Mouse (Mus musculus) layer of hippocampus, postnatal 36 days (tissue): ENCODE results near the gene Stk11ip. TPM values are rescaled to one million over a fixed set of nuclear protein-coding genes. Genes with fewer than 3 reads are reported as not detected.

Experiments used
- DNase-seq, 2 experiments: peaks; one replicate each; pipeline ENCODE4 v3.0.0; 2022
- total RNA-seq, 2 experiments: library from RNA; stranded (reverse); gene quantifications; 2 replicates each; pipeline ENCODE4 v1.2.3; 2021

The Stk11ip gene
- total RNA-seq, 2 experiments from 2014 or later, result 26.7 to 27.7 TPM

DNA sequence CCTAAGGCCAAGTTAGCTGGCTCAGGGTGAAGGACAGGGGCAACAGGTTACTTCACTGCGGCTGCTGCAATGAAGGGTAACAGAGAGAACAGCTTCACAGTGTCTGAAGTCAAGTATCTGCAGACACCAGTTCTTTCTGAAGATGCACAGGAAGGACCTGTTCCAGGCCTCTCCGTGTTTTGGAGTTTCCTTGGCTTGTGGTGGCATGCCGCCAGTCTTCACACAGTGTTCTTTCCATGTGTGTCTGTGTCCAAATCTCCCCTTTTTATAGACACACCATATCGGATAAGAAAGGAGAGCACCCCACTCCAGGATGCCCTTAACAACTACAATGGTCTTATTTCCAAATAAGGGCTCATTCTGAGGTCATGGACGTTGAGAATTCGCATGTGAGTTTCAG lies 23.0 kb downstream of the Stk11ip start:
- no peak for DNase-seq

DNA sequence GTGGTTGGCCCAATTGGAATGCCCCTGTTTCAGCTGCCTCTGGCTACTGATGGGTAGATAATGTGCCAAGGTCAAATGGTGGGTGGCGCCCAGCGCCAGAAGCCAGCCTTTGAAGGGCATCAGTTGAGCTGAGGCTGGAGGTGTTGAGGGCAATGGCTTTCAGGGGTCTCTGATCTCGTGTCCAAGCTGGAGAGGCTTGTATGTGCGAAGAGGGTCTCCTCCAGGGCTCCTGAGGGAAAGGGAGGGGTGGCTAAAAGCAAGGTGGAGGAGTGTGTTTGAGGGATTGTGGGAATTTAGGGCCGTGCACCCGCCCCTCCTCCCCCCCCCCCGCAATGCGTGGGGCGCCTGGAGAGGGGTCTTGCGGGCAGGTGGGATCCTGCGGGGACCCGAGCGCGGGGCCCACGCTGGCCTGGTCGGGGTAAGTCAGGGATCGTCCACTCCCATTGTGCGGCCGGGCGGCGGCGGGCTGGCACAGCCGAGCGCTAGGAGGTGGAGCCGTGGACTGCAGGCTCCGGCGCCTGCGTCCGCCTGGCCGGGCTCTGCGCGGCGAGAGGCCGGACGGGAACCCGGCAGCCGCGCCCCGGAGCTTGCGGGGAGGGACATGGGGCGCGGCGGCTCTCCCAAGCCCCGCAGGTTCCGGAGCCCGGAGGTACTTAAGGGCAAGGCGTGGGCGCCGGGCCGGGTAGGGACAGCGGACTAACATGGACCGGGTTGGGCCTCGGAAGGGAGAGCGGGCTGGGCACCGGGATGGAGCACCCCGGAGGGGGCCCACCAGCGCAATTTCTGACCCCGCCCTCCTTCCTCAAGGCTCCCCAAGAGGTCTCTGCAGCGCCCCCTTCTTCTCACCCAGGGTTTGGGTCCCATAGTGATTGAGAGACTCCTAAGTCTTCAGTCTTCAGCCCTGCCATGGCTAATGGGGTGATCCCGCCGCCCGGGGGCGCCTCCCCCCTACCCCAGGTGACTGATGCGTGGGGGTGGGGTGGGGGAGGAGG lies 24.9 kb downstream of the Stk11ip start, which contains the start of gene Slc4a3:
TSS of gene Slc4a3 (plus strand) at position 302 of the 992 bp plus-strand sequence.
- peak; percentile 56 to 68 for DNase-seq

DNA sequence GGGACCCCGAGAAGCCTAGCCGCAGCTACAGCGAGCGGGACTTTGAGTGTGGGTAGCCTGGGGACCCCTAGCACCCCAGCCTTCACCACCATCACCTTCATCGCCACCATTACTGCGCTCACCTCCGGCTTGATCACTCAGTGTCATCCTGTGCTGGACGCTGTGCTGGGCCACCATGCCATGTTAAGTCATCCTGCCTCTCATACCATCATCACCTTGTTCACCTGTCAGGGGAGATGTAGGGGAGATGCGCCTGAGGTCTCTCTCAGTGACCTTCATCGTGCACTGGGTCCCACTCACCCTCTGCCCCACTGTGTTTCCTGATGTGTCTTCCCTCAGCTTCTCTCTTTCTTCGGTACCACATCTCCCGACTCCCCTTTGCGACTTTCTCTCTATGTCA lies 26.0 kb downstream of the Stk11ip start:
- no peak for DNase-seq

DNA sequence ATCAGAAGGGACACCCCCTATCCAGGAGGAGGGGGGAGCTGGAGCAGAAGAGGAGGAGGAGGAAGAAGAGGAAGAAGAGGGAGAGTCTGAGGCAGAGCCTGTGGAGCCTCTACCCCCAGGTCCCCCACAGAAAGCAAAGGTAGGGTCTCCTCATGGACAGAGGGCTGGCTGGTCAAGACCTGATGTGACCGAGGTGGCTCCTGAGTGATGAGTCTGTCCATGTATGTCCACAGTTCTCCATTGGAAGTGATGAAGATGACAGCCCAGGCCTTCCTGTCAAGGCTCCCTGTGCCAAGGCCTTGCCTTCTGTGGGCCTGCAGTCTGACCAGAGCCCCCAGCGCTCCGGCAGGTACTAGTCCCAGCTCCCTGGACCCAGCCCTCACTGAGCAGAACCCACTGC lies 26.8 kb downstream of the Stk11ip start:
- no peak for DNase-seq

DNA sequence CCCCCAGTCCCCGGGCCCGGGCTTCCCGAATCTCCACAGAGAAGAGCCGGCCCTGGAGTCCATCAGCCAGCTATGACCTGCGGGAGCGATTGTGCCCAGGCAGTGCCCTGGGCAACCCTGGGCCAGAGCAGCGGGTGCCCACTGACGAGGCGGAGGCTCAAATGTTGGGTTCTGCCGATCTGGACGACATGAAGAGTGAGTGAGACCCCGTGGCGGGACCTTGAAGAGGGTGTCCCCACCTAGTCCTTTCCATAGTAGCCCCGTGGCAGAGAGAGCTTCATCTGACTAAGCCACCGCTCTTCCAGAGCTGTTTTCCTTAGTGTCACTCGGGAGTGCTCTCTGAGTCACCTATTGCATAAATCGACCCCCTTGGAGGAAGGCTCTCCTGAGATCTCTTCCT lies 27.5 kb downstream of the Stk11ip start:
- DNase-seq, result no peak

DNA sequence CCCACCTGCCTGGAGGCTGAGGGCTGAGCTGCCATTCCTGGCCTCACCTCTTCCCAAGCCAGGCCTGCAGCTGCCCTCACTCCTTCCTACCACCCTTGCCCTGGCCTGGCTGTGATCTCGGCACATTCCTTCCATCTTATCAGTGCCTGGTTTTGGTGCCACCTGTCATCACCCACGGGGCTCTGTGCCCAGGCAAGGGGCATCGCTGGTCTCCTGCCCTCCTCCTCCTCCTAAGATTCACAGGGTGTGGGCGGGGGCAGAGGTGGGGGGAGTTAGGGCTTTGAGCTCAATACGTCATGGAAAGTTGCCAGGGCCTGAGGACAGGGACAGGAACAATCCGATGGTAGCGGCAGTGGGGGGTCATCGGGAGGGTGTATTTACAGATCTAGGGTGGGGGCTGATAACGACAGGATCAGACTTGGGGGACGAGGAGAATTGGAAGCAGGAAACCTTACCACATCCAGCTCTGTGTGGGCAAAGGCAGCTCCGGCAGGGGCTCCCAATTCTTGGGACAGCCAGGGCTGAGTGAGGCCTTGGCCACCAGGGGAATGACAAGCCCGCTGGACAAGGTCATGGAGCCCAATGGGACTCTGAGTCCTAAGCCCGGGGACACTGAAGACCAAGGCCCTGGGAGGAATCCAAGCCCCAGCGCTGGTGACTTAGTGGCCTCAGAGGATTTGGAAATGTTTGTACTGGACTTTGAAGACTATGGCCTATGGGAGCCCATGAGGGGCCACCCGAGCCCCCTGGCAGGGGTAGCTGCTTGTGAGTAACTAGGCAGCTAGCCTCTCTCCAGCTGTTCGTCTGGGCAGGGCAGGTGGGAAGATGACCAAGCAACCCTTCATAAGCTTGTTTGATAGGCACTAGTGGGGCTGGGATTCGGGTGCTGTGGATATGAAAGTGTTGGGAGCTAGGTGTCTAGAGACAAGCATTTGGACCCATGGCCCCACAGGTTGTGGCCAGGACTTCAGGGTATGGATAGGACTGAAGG lies 28.3 kb downstream of the Stk11ip start:
- DNase-seq, result no peak

DNA sequence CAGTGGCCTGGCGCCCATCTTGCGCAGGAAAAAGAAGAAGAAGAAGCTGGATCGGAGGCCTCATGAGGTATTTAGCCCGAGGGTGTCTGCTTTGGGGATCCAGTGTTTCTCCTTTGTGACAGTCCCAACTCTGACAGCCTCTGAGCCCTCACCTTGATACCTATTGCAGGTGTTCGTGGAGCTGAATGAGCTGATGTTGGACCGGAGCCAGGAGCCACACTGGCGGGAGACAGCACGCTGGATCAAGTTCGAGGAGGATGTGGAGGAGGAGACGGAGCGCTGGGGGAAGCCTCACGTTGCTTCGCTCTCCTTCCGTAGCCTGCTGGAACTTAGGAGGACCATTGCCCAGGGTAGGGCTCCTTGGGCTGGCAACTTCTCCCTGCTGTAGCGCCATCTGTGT lies 29.3 kb downstream of the Stk11ip start:
- no peak for DNase-seq

DNA sequence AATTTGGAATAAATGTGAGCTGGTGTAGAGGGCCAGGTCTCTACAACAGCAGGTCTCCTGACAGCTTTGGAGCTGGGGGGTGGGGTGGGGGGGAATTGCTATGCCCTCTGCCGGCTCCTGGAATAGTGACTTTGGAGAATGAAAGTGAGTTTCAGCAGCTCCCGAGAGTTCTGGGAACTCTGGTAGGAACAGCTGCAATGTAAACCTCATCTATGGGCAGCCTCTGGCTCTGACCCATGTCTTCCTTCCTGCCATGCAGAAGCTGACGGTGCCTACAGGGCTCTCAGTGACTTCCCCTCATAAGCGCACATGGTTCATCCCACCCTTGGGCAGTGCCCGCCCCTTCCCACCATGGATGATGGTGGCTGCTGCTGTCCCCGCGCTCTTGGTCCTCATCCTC lies 34.4 kb downstream of the Stk11ip start:
- no peak for DNase-seq

DNA sequence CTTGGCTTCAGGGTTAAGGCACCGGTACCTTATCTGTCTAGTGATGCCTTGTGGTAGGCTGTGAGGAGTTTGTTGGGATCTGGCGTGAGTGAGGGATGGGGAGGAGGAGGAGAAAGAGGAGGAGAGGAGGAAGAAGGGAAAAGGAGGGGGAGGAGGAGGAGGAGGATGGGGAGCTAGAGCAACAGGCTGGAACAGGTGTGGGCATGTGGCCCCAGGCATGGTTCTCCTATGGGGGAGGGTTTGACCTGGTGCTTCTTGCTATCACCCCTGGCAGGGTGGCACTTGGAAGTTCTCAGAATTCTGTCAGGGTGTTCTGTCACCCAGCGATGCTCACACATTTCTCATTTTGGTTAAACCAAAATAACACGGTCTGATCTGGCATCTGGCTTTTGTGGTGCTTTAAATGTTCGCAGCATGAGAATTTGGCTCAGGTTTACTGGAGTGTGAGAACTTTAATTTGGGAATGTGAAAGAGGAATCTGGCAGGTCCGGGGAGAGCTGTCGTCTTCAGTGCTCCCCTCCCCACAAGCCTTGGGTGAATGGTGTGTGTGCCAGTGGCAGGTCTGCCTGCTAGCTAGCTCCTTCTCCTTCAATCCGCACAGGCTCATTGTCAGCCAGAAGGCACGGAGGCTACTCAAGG lies 34.9 kb downstream of the Stk11ip start:
- no peak for DNase-seq

DNA sequence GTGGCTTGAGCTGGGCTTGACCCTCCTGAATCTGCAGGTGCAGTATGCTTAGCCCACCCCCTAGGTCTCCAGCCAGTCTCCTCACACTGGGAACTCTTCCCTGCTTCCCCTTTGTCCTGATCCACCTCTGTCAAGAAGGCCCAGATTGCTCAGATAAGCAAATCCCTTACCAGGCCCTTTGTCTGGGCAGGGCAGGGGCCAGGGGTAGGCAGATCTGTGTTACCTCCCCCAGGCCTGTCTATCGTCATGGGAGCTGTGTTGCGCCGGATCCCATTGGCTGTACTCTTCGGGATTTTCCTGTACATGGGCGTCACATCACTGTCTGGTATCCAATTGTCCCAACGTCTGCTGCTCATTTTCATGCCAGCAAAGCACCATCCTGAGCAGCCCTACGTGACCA lies 35.7 kb downstream of the Stk11ip start:
- DNase-seq, result no peak

DNA sequence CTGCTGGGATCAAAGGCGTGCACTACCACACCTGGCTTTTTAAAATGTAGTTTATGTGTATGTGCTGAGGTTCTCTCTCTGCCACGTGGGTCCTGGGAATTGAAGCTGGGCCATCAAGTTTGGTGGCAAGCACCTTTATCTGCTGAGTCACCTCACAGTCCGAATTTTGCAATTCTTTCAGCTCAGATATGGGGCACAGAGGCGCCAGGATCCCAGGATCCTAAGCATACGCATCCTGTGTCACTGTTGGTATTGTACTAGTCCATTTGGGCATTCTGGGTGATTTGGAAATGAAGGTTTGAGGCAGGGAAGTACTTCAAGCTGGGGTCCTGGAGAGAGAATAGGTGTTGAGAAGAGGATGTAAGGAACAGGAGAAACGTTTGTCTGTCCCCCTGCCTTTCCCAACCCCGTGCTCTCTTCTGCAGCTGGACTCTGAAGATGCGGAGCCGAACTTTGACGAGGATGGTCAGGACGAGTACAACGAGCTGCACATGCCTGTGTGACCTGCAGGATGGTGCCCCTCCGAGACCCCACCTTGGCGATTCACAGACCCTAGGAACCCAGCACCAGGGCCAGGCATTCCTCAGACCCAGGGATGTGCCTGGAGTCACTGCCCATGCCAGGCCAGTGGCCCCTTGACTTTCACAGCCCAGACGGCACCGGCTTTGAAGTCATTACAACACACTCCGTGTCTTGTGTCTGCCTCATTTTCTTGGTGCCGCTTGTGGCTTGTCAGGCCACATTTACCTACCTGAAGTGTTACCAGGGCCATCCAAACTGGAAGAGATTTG lies 37.3 kb downstream of the Stk11ip start:
- DNase-seq, result no peak

DNA sequence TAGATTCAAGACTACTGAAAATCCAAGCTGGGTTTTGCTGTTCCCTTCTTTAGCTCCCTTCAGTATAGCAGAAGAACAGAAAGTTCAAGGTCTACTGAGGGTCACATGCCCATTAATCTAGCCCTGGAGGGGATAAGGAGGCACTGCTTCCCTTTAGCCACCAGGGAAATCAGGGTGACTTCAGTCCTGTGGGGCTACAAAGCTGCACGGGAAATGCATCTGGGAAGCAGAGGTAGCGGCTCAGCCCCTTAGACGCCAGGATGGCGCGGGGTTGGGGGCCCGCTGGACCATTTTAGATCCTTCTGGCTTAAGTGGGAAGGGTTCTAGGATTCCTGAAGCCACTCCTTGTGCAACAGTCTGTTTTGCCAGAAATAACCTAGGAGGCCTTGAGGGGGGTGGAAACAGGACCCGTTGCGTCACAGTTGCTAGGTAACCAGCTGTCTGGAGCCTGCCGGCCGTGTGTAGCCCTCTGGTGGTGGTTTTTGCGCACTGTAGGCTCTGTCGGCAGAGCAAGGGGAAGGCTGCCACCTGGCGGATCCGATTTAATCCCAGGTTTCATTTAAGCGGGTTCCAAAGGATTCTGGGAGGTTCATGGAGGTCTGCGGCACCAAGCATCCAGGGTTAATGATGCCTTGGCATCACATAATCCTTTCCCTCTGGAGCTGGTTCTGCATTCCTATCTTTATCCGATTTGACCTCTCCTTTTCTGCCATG lies 38.0 kb downstream of the Stk11ip start:
- peak; percentile 91 for DNase-seq

DNA sequence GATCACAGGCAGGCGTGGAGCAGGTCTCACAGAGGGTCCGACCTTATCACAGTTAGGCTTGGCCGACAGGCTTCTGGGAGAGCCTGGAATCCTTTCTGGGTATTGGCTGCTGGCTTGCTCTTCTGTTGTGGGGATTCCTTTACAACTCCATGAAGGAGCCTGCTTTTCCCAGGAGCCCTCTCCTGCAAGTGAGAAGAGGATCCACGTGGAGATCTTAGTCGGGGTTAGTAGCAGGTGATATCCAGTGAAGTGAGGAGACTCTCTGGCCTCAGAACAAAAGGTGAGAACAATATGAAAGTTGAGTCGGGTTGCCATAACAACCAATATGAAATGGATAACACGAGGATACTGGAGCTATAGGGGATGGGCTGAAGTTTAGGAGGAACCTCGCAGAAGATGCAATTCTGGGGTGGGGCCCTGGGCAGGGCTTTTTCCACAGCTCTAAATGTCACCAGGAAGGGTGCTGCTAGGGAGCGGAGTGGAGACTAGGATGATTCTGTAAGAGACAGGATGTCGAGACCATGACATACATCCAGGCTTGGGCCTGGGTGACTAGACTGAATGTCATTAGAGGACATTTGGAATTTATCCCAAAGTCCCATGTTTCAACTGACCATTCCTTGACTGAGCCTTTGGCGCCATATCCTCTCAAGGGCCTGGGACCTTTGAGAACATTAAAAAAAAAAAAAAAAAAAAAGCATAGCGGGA lies 39.0 kb downstream of the Stk11ip start:
- no peak for DNase-seq

DNA sequence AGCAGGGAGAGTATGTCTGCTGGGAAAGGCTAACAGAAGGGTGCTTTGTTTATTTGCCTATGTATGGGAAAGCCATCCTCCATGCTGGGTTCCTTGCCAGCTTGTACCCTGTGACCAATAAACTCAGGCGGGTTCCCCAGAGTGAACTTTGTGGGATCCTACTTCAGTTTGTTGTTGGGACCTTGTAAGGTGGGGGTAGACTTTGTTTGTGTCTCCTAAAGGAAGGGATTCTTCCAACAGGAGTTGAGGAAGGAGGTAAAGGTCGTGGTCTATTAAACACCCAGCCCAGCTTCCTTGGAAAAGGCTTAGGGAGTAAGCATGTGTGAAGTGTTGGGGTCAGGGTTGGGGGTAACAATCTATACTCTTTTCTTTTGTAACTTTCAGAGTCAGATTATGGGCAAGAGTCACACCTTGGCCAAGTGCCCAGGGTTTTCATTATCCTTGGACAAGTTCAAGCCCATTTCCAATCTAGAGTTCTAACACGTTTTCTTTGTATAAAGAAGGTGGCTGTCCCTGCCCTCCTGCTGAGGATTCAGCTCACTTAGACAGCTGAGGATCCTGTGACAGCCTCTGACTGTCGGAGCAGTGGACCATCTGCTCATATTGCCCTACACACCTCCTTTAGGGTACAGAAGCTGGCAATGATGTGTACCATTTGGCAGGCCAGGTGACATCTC lies 40.0 kb downstream of the Stk11ip start:
- DNase-seq, result no peak

DNA sequence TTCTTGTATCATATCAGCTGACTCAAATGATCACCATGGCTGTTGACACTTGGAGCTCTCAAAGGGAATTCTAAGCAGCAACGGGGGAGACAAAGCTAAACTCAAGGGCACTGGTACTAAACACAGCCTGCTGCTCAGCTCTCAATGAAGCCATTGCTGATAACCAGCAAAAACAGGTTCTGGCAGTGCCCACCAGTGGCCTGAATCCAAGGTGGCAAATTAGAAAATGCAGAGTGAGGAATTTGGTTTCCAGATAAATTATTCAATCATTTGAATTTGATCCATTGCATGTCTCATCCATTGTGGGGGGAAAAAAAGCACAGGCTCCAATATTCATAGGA lies 40.5 kb downstream of the Stk11ip start:
- no peak for DNase-seq

DNA sequence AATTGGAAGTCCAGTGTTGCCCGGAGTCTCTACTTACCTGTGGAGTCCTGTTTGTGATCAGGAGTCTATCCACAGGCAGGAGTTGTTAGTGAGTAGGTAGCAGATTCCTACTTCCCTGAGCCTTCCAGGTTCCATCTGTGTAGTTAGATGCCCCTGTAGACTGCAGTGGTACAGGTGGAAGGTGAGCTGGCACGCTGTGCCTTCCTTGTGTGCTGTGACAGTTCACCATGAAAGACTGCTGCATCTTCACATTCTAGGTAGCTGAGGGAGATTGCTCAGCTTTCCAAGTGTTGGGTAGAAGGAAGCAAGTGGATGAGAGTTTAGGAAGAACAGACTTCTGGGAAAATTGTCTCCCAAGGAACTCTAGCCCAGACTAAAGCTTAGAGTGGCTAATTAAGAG lies 42.8 kb downstream of the Stk11ip start:
- no peak for DNase-seq

DNA sequence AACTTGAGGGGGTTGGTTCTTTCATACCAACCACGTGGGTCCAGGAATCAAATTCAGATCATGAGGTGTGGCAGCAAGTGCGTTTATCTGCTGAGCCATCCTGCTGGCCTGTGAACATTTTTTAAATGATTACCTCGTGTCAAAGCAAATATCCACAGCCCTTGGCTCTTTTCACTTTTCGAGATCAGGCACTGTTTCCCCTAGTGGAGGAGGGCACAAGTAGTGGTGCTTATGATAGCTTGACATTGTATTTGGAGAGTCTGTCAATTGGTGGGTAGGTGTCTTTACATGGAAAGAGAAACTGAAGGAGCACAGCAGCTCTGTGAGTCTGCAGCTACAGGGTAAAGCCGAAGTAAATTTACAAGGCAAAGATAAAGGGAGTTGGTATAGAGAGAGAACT lies 43.6 kb downstream of the Stk11ip start:
- no peak for DNase-seq

DNA sequence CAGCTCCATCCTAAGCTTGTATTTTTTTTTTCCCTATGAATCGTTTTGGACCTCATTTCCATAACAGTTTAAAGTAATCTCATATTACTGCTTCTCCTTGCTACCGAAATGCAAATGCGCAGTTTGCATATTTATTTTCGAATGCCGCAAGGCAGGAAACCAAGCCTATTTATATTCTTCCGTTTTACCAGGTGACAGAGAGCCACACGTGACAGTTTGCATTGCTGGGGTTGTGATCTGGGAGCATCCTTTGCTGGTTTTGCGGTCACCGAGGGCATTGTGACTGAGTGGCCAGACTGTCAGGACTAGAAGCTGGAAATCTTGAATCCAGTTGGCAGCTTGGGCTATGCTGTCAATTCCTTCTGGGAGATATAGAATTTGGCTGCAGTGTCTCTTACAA lies 44.3 kb downstream of the Stk11ip start:
- DNase-seq, result no peak

DNA sequence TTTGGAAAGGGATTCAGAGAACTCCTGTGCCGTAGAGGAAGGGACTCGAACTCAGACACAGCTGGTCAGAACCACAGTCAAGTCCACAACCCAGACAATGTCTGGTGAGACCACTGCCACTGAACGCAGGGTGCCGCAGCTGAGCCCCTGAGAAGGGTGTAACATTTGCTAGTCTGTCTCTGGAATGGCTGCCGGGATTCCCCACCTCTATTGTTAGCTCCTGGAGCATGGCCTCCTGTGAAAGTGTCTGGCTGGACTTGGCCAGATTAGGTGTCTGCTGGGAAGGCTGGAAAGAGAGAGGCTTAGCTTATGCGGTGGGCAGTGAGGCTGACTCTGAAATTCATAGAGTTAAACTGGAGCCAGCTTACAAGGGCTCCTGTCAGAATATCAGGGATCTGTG lies 49.1 kb downstream of the Stk11ip start:
- no peak for DNase-seq

DNA sequence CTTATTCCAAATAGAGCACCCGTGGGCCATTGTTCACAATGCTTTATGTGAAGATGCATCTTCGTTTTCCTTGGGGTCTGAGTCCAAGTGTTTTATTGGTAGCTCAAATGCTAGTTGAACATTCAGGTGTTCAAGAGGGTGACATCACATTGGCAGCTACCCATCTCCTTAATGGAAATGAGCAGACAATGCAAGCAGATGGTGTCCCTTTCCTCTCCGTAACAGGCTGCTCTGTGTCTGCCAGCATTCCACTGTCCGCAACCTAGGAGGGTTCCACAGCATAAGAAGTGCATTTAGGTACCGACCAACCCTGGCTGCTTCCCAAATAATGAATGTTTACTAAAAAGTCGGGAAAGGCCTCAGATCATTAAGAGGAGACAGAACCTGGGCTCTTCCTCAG lies 51.4 kb downstream of the Stk11ip start:
- DNase-seq, result no peak
